9 mouse cellular contexts compared by ENCODE assay signal in the genomic region with DNA sequence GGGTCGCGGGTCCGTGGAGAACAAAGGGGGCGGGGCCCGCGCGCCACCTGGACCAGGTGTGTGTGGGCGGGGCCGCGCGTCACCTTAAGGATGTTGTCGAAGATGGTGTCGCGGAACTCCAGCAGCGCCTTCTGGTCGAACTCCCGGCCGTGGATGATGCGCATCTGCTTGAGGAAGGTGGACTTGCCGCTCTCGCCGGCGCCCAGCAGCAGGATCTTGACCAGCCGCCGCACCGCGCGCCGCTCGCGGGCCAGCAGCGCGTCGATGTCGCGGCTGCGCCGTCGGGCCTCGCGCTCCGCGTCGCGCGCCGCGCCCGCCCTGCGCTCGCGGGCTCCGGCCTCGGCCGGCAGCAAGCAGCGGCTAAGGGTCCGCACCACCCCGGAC. TPM values are rescaled to one million over a fixed set of nuclear protein-coding genes. Genes with fewer than 3 reads are reported as not detected.
DNase-seq lines count a peak whose midpoint lies in the region; ATAC-seq and TF ChIP-seq lines count a peak whose summit lies in the region.
"Had no signal": no experiment of that assay in that cellular context is flagged by ENCODE, and none has a peak within 500 bp of the region (broad histone marks: within the 10 kb centered on the region; RNA-seq: fewer than 3 reads in every experiment).

No protein-coding gene starts in this region.

- TF ChIP-seq EP300 in liver, embryonic 14.5 days (IDR thresholded peaks at IDR 0.05; ENCODE audit: low read depth): no peak

- no peak for TF ChIP-seq CTCF in intestine, postnatal 0 days (IDR thresholded peaks at IDR 0.05; ENCODE audit: low read depth)
- TF ChIP-seq CTCF in liver, embryonic 14.5 days (IDR thresholded peaks at IDR 0.05; ENCODE audit: low read depth): no peak

- H3K4me1 ChIP-seq in forebrain, embryonic 15.5 days: peaks cover 41% of the 10 kb centered on the region
- H3K4me1 ChIP-seq in intestine, postnatal 0 days (replicated peaks; ENCODE audit: control insufficient read depth, insufficient read depth, low read length): 0 out of 2 replicates have a peak, but pooled peaks cover 3% of the 10 kb centered on the region
- H3K4me1 ChIP-seq in liver, embryonic 14.5 days (replicated peaks; ENCODE audit: control insufficient read depth in 2 of 2, insufficient read depth in 2 of 2, low read length in 1 of 2): peaks cover 29 to 33% of the 10 kb centered on the region in 2 experiments
- H3K4me1 ChIP-seq in neural tube, embryonic 12.5 days: peaks cover 31% of the 10 kb centered on the region

- no peaks in the 10 kb centered on the region for H3K9me3 ChIP-seq in forebrain, embryonic 15.5 days
- H3K9me3 ChIP-seq in intestine, postnatal 0 days (ENCODE audit: control insufficient read depth): no peaks in the 10 kb centered on the region
- H3K9me3 ChIP-seq in liver, embryonic 14.5 days (ENCODE audit: control insufficient read depth, low read length): no peaks in the 10 kb centered on the region
- no peaks in the 10 kb centered on the region for H3K9me3 ChIP-seq in neural tube, embryonic 12.5 days

- H3K4me3 ChIP-seq in forebrain, embryonic 15.5 days: peak overlapping the region; percentile 79
- H3K4me3 ChIP-seq in intestine, postnatal 0 days (ENCODE audit: low read depth, low read length): peak overlapping the region; percentile 61
- peak overlapping the region; percentile 74 for H3K4me3 ChIP-seq in liver, embryonic 14.5 days (ENCODE audit: insufficient read depth in 1 of 2, low read depth in 2 of 2, low read length in 2 of 2)
- H3K4me3 ChIP-seq in neural tube, embryonic 12.5 days: peak overlapping the region; percentile 75

- no peak for ATAC-seq in forebrain, embryonic 15.5 days (replicated peaks)
- peak; percentile 20 for ATAC-seq in intestine, postnatal 0 days
- no peak for ATAC-seq in liver, embryonic 14.5 days (ENCODE audit: insufficient read depth)
- no peak; the same call in 1 of the 2 replicates for ATAC-seq in neural tube, embryonic 12.5 days (ENCODE audit: low FRiP score, low read depth)

- H3K36me3 ChIP-seq in forebrain, embryonic 15.5 days: 0 out of 2 replicates have a peak, but pooled peaks cover 4% of the 10 kb centered on the region
- H3K36me3 ChIP-seq in intestine, postnatal 0 days (ENCODE audit: control insufficient read depth, insufficient read depth): no peaks in the 10 kb centered on the region
- no peaks in the 10 kb centered on the region for H3K36me3 ChIP-seq in liver, embryonic 14.5 days (replicated peaks; ENCODE audit: control insufficient read depth, insufficient read depth, low read depth)
- no peaks in the 10 kb centered on the region for H3K36me3 ChIP-seq in neural tube, embryonic 12.5 days

- H3K4me2 ChIP-seq in forebrain, embryonic 15.5 days (replicated peaks): peak overlapping the region; percentile 87
- H3K4me2 ChIP-seq in intestine, postnatal 0 days (replicated peaks; ENCODE audit: low read depth): peak overlapping the region; percentile 83
- peak overlapping the region; percentile 100 for H3K4me2 ChIP-seq in liver, embryonic 14.5 days (ENCODE audit: low read depth)
- peak overlapping the region; percentile 94 for H3K4me2 ChIP-seq in neural tube, embryonic 12.5 days (replicated peaks)

- H3K9ac ChIP-seq in forebrain, embryonic 15.5 days (replicated peaks): peak overlapping the region; percentile 81
- peak overlapping the region; percentile 71 for H3K9ac ChIP-seq in intestine, postnatal 0 days (ENCODE audit: low read depth, low read length)
- peak overlapping the region; percentile 85 for H3K9ac ChIP-seq in liver, embryonic 14.5 days (replicated peaks)
- H3K9ac ChIP-seq in neural tube, embryonic 12.5 days: peak overlapping the region; percentile 79

- WGBS in forebrain, embryonic 15.5 days: under 1% methylated on average over 39 of the region's 58 CpGs
- under 1% methylated on average over 57 of the region's 58 CpGs for WGBS in intestine, postnatal 0 days
- WGBS in liver, embryonic 14.5 days (ENCODE audit: insufficient replicate concordance): under 1% methylated on average over 57 of the region's 58 CpGs
- under 1% methylated on average over 58 of the region's 58 CpGs for WGBS in neural tube, embryonic 12.5 days

- no peaks in the 10 kb centered on the region for H3K27me3 ChIP-seq in forebrain, embryonic 15.5 days
- no peaks in the 10 kb centered on the region for H3K27me3 ChIP-seq in intestine, postnatal 0 days (replicated peaks; ENCODE audit: control insufficient read depth, insufficient read depth, low read length)
- H3K27me3 ChIP-seq in liver, embryonic 14.5 days (ENCODE audit: control insufficient read depth, insufficient read depth, low read length): no peaks in the 10 kb centered on the region
- H3K27me3 ChIP-seq in neural tube, embryonic 12.5 days (replicated peaks): no peaks in the 10 kb centered on the region
- H3K27me3 ChIP-seq: Patski had no signal

- H3K27ac ChIP-seq in forebrain, embryonic 15.5 days (replicated peaks): peak overlapping the region; percentile 79
- H3K27ac ChIP-seq in intestine, postnatal 0 days (ENCODE audit: low read depth, low read length): peak overlapping the region; percentile 77
- no peak overlapping the region for H3K27ac ChIP-seq in liver, embryonic 14.5 days
- peak overlapping the region; percentile 51 for H3K27ac ChIP-seq in neural tube, embryonic 12.5 days

- peak; percentile 50 for DNase-seq in embryo, embryonic 10 days (ENCODE audit: low spot score)
- no peak for DNase-seq in embryo, embryonic 11 days
- DNase-seq in adrenal gland, postnatal 36 days: peak; percentile 39 to 56
- no peak for DNase-seq in liver, embryonic 14.5 days (ENCODE audit: low read depth in 3 of 3, low spot score in 3 of 3)
- DNase-seq in thymus, postnatal 4 days: peak; percentile 74

RNA-seq across cellular contexts. Expression of gene Gna12, which starts 0.3 kb away (rescaled TPM):
- total RNA-seq in adrenal gland, postnatal 36 days (2021): 100 to 1,000 TPM; 119 to 155 TPM
- polyA plus RNA-seq in forebrain, embryonic 15.5 days (2015; fragmentation: Nextera tagmentation; extraction: Ambion mirVana): 26.3 and 65.4 TPM in 2 replicates
- polyA plus RNA-seq in intestine, postnatal 0 days (2015; fragmentation: Nextera tagmentation; extraction: Ambion mirVana): 13.8 and 14.4 TPM in 2 replicates
- polyA plus RNA-seq in liver, embryonic 14.5 days (2012; rRNA removed): 14.2 and 17.0 TPM in 2 replicates
- polyA plus RNA-seq in liver, embryonic 14.5 days (2014; fragmentation: Nextera tagmentation; extraction: Ambion mirVana): 5.4 and 9.6 TPM in 2 replicates
- 77.6 and 85.3 TPM in 2 replicates for polyA plus RNA-seq in neural tube, embryonic 12.5 days (2016; fragmentation: Nextera tagmentation; extraction: Ambion mirVana)

Comparison
In these comparisons a context has a peak if more than half of its experiments do, and no peak if none do; other contexts are left out.
1. DNase-seq: peak in embryo, embryonic 10 days (single experiment), adrenal gland, postnatal 36 days (2 of 2) and thymus, postnatal 4 days (single experiment); none in embryo, embryonic 11 days (single experiment) and liver, embryonic 14.5 days (0 of 3).
2. Peak in every context shown above with its lines, with median percentiles within 50 percentile points of each other: H3K4me2 ChIP-seq, H3K4me3 ChIP-seq and H3K9ac ChIP-seq.